Mouse (Mus musculus) spleen, adult 2 months (tissue): Measurements from ENCODE around the gene Cpne8.
"Not testable (repeated sequence)": the region's sequence is repeated elsewhere in the genome, so short reads cannot be mapped to it uniquely, and the experiment has no call there.

Source experiments
- CTCF ChIP-seq: fragments of 200-500 bp; IDR thresholded peaks from 2 replicates; pipeline ENCODE4 v1.5.1; 2011; ENCODE audit warnings: mild to moderate bottlenecking, inconsistent platforms; ENCODE audit not compliant: insufficient read depth, insufficient read length, insufficient replicate concordance; ENCODE audit errors: extremely low read depth
- POLR2A ChIP-seq: fragments of 200-500 bp; IDR thresholded peaks from 2 replicates; pipeline ENCODE4 v1.6.1; 2011; ENCODE audit warnings: low read depth, low read length, inconsistent platforms

DNA sequence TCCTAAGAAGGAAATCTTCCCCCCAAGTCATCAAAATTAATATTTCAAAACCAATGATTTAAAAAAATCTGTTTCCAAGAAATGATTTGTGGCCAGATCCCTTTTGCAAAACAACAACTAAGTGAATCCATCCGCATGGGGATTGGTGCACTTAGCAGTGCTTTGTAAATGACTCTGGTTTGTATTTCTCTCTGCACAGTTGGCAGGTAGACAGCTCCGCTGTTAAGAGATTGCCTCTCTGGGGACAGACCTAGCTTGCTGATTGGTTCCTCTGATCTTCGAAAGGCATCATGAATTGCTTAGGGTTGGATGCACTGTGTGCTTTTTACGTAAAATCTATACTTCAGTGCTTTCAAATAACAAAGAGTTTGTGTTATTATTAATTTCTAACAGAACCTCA is 68.5 kb downstream of the Cpne8 start:
- TF ChIP-seq POLR2A, CTCF: not testable (repeated sequence)
